Mouse (Mus musculus) forebrain, embryonic 14.5 days (tissue): ENCODE results near the gene Rps6kb1. TPM values are rescaled to one million over a fixed set of nuclear protein-coding genes. Genes with fewer than 3 reads are reported as not detected.
"Not testable (repeated sequence)": the region's sequence is repeated elsewhere in the genome, so short reads cannot be mapped to it uniquely, and the experiment has no call there.

Source experiments
- ATAC-seq: fragments of 200-750 bp; cut with Nextera tagmentation; 2 replicates; pipeline ENCODE4 v1.8.0; 2017; ENCODE audit warnings: mild to moderate bottlenecking, moderate library complexity
- DNase-seq: peaks from one replicate; pipeline ENCODE4 v3.0.0-alpha.2; 2015; ENCODE audit warnings: low spot score
- H3K27ac ChIP-seq: fragments of 300-500 bp; sonication (generic); 2 replicates; pipeline ENCODE4 v1.5.1; 2014; ENCODE audit warnings: low read depth, mild to moderate bottlenecking, control low read depth, low read length, moderate library complexity
- H3K27me3 ChIP-seq: fragments of 300-500 bp; sonication (generic); replicated peaks from 2 replicates; pipeline ENCODE4 v1.6.1; 2014; ENCODE audit warnings: low read length, control low read depth, mixed read lengths; ENCODE audit not compliant: control insufficient read depth, insufficient read depth
- H3K36me3 ChIP-seq: fragments of 300-500 bp; sonication (generic); 2 replicates; pipeline ENCODE4 v1.6.1; 2014; ENCODE audit warnings: low read length, control low read depth; ENCODE audit not compliant: control insufficient read depth, insufficient read depth
- H3K4me1 ChIP-seq: fragments of 300-500 bp; sonication (generic); 2 replicates; pipeline ENCODE4 v1.6.1; 2014; ENCODE audit warnings: antibody characterized with exemption, low read length, control low read depth; ENCODE audit not compliant: control insufficient read depth, insufficient read depth
- H3K4me2 ChIP-seq: fragments of 300-500 bp; sonication (generic); 2 replicates; pipeline ENCODE4 v1.6.1; 2014; ENCODE audit warnings: mild to moderate bottlenecking, control low read depth, low read length
- H3K4me3 ChIP-seq: fragments of 300-500 bp; sonication (generic); 2 replicates; pipeline ENCODE4 v1.5.1; 2014; ENCODE audit warnings: low read depth, low read length, control low read depth
- H3K9ac ChIP-seq: fragments of 300-500 bp; sonication (generic); 2 replicates; pipeline ENCODE4 v1.6.1; 2014; ENCODE audit warnings: mild to moderate bottlenecking, low read length, control low read depth, moderate library complexity
- H3K9me3 ChIP-seq: fragments of 300-500 bp; sonication (generic); replicated peaks from 2 replicates; pipeline ENCODE4 v1.6.1; 2016; ENCODE audit warnings: low read length, control low read depth, mixed read lengths; ENCODE audit not compliant: control insufficient read depth
- WGBS: fragments of 180-500 bp; shearing (Covaris S2); extraction: QIAGEN DNeasy Blood & Tissue Kit; methylation state at CpG from one replicate; pipeline ENCODE4 v1.1.7; 2014; 5-methylcytosine and 5-hydroxymethylcytosine counted together
- polyA plus RNA-seq: library from polyadenylated mRNA; unstranded; fragments of >200 nt; fragmentation: Nextera tagmentation; extraction: Ambion mirVana; gene quantifications from 2 replicates; pipeline ENCODE4 v1.2.1, GENCODE M21; 2014

The Rps6kb1 gene
- polyA plus RNA-seq, 1 experiment from 2014 or later, result 41.8 TPM

- H3K36me3 ChIP-seq, result no peaks in the 10 kb centered on the region
- no peak overlapping the region for H3K4me3 ChIP-seq
- H3K9me3 ChIP-seq, result no peaks in the 10 kb centered on the region
- 0 out of 2 replicates have a peak overlapping the region, but pooled peaks have one; percentile 13 for H3K9ac ChIP-seq
- no peak for ATAC-seq
- peak overlapping the region; percentile 12; the same call in 1 of the 2 replicates for H3K4me2 ChIP-seq
- 43% methylated on average over 7 of the region's 7 CpGs for WGBS
- DNase-seq, result peak; percentile 33
- H3K27me3 ChIP-seq, result no peaks in the 10 kb centered on the region
- no peaks in the 10 kb centered on the region for H3K4me1 ChIP-seq
- H3K27ac ChIP-seq, result peak overlapping the region; percentile 21; the same call in 1 of the 2 replicates
Measured at GRCm38 (mm10) chr11:86472771-86473171, 71.8 kb downstream of the Rps6kb1 start.

DNA sequence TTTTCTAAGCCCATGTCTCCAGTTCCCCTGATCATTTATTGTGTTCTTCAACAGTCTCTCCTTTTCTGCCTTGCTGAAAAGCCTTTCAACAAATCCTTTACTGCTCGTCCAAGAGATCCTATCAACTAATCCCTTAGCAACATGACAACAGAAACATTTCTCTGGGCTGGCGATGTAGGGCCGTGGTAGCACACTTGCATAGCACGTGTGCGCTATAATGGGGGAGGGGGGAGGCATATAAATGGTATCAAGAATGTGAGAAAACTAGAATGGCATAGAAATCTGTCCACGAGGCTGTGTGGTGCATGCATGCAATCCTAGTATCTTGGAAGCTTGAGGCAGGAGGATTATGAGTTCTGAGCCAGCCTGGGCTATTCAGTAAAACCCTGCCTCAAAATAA is 72.8 kb downstream of the Rps6kb1 start:
- no peaks in the 10 kb centered on the region for H3K27me3 ChIP-seq

GRCm38 (mm10) chr11:86468971-86469370 is 75.6 kb downstream of the Rps6kb1 start:
- no peak for DNase-seq
- ATAC-seq, result no peak
- Histone ChIP-seq H3K36me3 (no peaks in the 10 kb centered on the region), H3K27ac (no peak overlapping the region), H3K4me3 (no peak overlapping the region), H3K9ac (no peak overlapping the region), H3K4me2 (no peak overlapping the region), H3K4me1 (no peaks in the 10 kb centered on the region), H3K27me3 (no peaks in the 10 kb centered on the region), H3K9me3 (no peaks in the 10 kb centered on the region)
- 69% methylated on average over 4 of the region's 4 CpGs for WGBS

More for the DNA sequence above, 72.8 kb downstream of the Rps6kb1 start:
- H3K4me1 ChIP-seq, result no peaks in the 10 kb centered on the region
- H3K9me3 ChIP-seq, result no peaks in the 10 kb centered on the region
- no peak overlapping the region for H3K9ac ChIP-seq
- no peak overlapping the region for H3K4me3 ChIP-seq
- no peak overlapping the region; the same call in 1 of the 2 replicates for H3K27ac ChIP-seq
- DNase-seq (peak; percentile 57), ATAC-seq (no peak)
- H3K36me3 ChIP-seq, result no peaks in the 10 kb centered on the region
- WGBS, result 19% methylated on average over 6 of the region's 6 CpGs
- no peak overlapping the region for H3K4me2 ChIP-seq

DNA sequence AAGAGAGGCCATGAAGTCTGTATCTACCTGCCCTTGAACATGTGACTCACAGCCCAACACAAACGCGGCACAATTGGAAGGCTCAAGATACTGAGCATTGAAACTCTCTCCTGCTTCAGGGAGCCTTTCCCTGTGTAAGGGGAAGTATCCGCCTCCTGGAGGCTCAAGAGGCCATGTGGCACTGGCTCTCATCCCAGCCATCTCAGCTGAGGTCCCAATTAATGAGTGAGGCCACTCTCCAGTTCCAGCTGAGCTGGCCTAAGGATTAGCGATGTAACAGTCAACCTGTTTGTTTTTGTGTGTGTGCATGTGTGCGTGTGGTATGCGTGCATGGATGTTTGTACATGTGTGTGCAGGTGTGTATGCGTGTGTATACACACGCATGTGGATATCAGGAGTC is 76.3 kb downstream of the Rps6kb1 start:
- 59% methylated on average over 8 of the region's 8 CpGs for WGBS
- H3K4me1 ChIP-seq, result no peaks in the 10 kb centered on the region
- H3K27me3 ChIP-seq, result no peaks in the 10 kb centered on the region
- H3K9me3 ChIP-seq, result no peaks in the 10 kb centered on the region
- DNase-seq (peak; percentile 65), ATAC-seq (no peak)
- H3K4me3 ChIP-seq, result no peak overlapping the region
- no peaks in the 10 kb centered on the region for H3K36me3 ChIP-seq
- H3K9ac ChIP-seq, result no peak overlapping the region
- H3K4me2 ChIP-seq, result no peak overlapping the region
- H3K27ac ChIP-seq, result no peak overlapping the region

DNA sequence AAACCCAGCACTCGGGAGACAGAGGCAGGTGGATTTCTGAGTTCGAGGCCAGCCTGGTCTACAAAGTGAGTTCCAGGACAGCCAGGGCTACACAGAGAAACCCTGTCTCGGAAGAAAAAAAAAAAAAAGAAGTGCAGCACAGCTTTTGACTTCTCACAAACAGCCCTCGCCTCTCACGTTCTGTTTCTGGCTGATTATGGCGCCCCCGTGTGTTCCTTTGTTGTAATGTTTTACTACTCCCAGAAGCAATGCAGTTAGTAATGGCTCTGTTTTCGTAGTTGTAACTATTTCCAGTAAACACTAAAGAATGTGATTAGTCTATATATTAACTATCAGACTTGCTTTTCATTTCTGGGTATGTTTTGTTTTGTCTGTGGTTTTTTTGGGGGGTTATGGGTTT is 80.3 kb downstream of the Rps6kb1 start:
- H3K36me3 ChIP-seq, H3K27ac ChIP-seq, H3K4me2 ChIP-seq, H3K9ac ChIP-seq, H3K9me3 ChIP-seq, H3K4me1 ChIP-seq, ATAC-seq, H3K4me3 ChIP-seq, H3K27me3 ChIP-seq: not testable (repeated sequence)
- 21% methylated on average over 8 of the region's 8 CpGs for WGBS
- peak; percentile 88 for DNase-seq

DNA sequence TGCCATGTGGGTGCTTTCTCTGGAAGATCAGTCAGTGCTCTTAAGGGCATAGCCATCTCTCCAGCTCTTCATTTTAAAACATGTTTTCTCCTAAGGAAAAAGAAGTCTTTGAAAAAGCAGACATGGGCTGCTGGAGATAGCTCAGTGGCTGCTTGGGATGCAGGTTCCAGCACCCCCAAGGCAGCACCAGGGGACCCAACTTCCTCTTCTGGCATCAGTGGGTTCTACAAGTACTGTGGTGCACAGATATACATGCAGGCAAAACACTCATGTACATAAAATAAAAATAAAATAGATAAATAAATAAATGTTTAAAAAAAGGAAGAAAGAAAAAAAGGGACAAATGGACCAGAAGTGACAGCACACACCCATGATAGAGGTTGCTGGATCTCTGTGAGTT is 82.0 kb downstream of the Rps6kb1 start:
- DNase-seq, result no peak
- Histone ChIP-seq H3K27me3 (no peaks in the 10 kb centered on the region), H3K9me3 (no peaks in the 10 kb centered on the region), H3K36me3 (no peaks in the 10 kb centered on the region), H3K9ac (no peak overlapping the region), H3K27ac (no peak overlapping the region), H3K4me3 (no peak overlapping the region), H3K4me2 (no peak overlapping the region), H3K4me1 (no peaks in the 10 kb centered on the region)
- no peak for ATAC-seq

DNA sequence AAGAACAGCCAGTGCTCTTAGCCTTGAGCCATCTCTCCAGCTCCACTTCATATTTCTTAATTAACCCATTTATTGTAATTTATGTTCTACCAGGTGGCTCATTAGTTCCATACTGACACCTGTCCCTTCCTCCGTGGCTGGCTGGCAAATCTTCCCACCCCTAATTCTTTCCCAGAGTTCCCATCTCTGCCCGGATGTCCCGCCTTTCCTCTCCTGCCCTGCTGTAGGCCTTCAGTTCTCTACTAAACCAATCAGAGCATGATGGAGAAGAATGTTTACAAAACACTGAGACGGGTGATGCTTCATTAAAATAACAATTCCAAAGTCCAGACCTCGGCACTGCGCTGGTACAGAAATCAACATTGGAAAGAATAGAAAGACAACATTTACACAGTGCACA is 85.7 kb downstream of the Rps6kb1 start:
- WGBS, result 85% methylated on average over 6 of the region's 6 CpGs
- Histone ChIP-seq H3K27ac (no peak overlapping the region), H3K36me3 (no peaks in the 10 kb centered on the region), H3K27me3 (no peaks in the 10 kb centered on the region), H3K4me3 (no peak overlapping the region), H3K9me3 (no peaks in the 10 kb centered on the region), H3K4me1 (no peaks in the 10 kb centered on the region), H3K9ac (no peak overlapping the region), H3K4me2 (no peak overlapping the region)
- no peak for DNase-seq
- no peak for ATAC-seq

DNA sequence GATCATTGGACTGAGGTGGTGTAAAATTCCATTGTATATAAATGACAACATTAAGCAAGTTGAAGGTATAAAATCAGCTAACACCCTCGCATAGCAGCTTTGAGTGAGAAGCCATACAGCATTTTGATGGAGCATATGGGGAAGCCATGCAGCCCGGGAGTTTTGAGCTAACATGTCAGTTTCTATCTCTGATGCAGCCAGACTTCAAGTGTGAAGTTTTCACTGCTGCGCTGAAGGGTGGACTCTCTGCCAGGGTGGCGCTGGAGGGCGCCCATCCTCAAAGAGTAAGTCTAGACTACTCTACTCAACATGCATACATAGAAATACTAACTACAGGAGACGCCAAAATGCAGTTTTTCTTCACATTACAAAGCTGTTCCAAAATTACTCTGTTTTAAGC is 87.1 kb downstream of the Rps6kb1 start:
- DNase-seq (peak; percentile 34), ATAC-seq (peak; percentile 32; the same call in 1 of the 2 replicates)
- Histone ChIP-seq H3K36me3 (no peaks in the 10 kb centered on the region), H3K9ac (no peak overlapping the region), H3K9me3 (no peaks in the 10 kb centered on the region), H3K4me3 (no peak overlapping the region), H3K4me2 (no peak overlapping the region), H3K27ac (no peak overlapping the region), H3K4me1 (no peaks in the 10 kb centered on the region), H3K27me3 (no peaks in the 10 kb centered on the region)
- WGBS, result 78% methylated on average over 6 of the region's 6 CpGs

- no peaks in the 10 kb centered on the region for H3K36me3 ChIP-seq
- H3K27me3 ChIP-seq, result no peaks in the 10 kb centered on the region
- H3K9me3 ChIP-seq, result no peaks in the 10 kb centered on the region
- H3K4me2 ChIP-seq, result no peak overlapping the region
- H3K9ac ChIP-seq, result no peak overlapping the region
- no peak overlapping the region for H3K27ac ChIP-seq
- no peaks in the 10 kb centered on the region for H3K4me1 ChIP-seq
- 84% methylated on average over 5 of the region's 5 CpGs for WGBS
- DNase-seq (no peak), ATAC-seq (no peak)
- H3K4me3 ChIP-seq, result no peak overlapping the region
Measured at GRCm38 (mm10) chr11:86453991-86454390, 90.6 kb downstream of the Rps6kb1 start.
